9 mouse cellular contexts compared by ENCODE assay signal in genomic region chr13:58031755-58032154, GRCm38 (mm10).
A peak's percentile ranks its signal among the peaks of the same experiment; 100 is the strongest.
DNase-seq lines count a peak whose midpoint lies in the region; ATAC-seq lines count a peak whose summit lies in the region.
"Had no signal": no experiment of that assay in that cellular context is flagged by ENCODE, and none has a peak within 500 bp of the region (broad histone marks: within the 10 kb centered on the region; RNA-seq: fewer than 3 reads in every experiment).

No protein-coding gene starts in this region.

- H3K36me3 ChIP-seq in kidney, embryonic 16.5 days (ENCODE audit: insufficient read depth, low read length) = no peaks in the 10 kb centered on the region; the same call in 1 of the 2 replicates
- no peaks in the 10 kb centered on the region for H3K36me3 ChIP-seq in limb, embryonic 11.5 days (ENCODE audit: control insufficient read depth, insufficient read depth, low read length)
- H3K36me3 ChIP-seq in neural tube, embryonic 11.5 days (ENCODE audit: control insufficient read depth, insufficient read depth, low read length) = no peaks in the 10 kb centered on the region

- no peak for ATAC-seq in kidney, embryonic 16.5 days (ENCODE audit: low FRiP score, low TSS enrichment)
- no peak for ATAC-seq in limb, embryonic 11.5 days (ENCODE audit: insufficient number of reproducible peaks, low FRiP score, low TSS enrichment, low read depth)
- no peak for ATAC-seq in neural tube, embryonic 11.5 days (ENCODE audit: insufficient read depth, low FRiP score, low TSS enrichment)

- H3K27ac ChIP-seq in kidney, embryonic 16.5 days (ENCODE audit: low read length) = no peak overlapping the region
- H3K27ac ChIP-seq in limb, embryonic 11.5 days (replicated peaks; ENCODE audit: low read depth, low read length) = no peak overlapping the region
- H3K27ac ChIP-seq in neural tube, embryonic 11.5 days (ENCODE audit: low read depth, low read length) = no peak overlapping the region
- H3K27ac ChIP-seq: limb, embryonic 12.5 days had no signal

- DNase-seq in kidney, adult 11 months = peak; percentile 46
- DNase-seq in adrenal gland, adult 18-20 months (ENCODE audit: low spot score in 2 of 2) = peak; percentile 72 to 78
- peak; percentile 87 for DNase-seq in embryo, embryonic 10 days (ENCODE audit: low spot score)
- DNase-seq in heart, postnatal 10 days = peak; percentile 73 to 83
- peak; percentile 88 for DNase-seq in limb, embryonic 11.5 days (ENCODE audit: low spot score)
- DNase-seq in neural tube, embryonic 11.5 days (ENCODE audit: low spot score) = peak; percentile 73
- peak; percentile 47 to 80 for DNase-seq in thymus, postnatal 10 days (ENCODE audit: low spot score in 2 of 2)

- 49% methylated on average over 6 of the region's 6 CpGs for WGBS in kidney, embryonic 16.5 days
- WGBS in limb, embryonic 11.5 days = 50% methylated on average over 6 of the region's 6 CpGs
- 56% methylated on average over 6 of the region's 6 CpGs for WGBS in neural tube, embryonic 11.5 days

- H3K4me3 ChIP-seq in kidney, embryonic 16.5 days (ENCODE audit: low read length) = no peak overlapping the region
- H3K4me3 ChIP-seq in limb, embryonic 11.5 days (ENCODE audit: low read depth, low read length) = no peak overlapping the region
- H3K4me3 ChIP-seq in neural tube, embryonic 11.5 days (ENCODE audit: low read depth, low read length) = no peak overlapping the region
- H3K4me3 ChIP-seq: limb, embryonic 12.5 days had no signal

- intact Hi-C loops in heart, postnatal 10 days (cut with DNase I) = loop anchor here (2.0 kb wide), 1 partner anchor 81 kb away; the partner anchor contains the start of gene Klhl3

- H3K9me3 ChIP-seq in kidney, embryonic 16.5 days (ENCODE audit: low read length) = no peaks in the 10 kb centered on the region
- no peaks in the 10 kb centered on the region for H3K9me3 ChIP-seq in limb, embryonic 11.5 days (ENCODE audit: control insufficient read depth, low read length)
- no peaks in the 10 kb centered on the region for H3K9me3 ChIP-seq in neural tube, embryonic 11.5 days (ENCODE audit: control insufficient read depth, low read length)
- H3K9me3 ChIP-seq: limb, embryonic 12.5 days had no signal

- no peak overlapping the region for H3K4me2 ChIP-seq in kidney, embryonic 16.5 days (replicated peaks; ENCODE audit: low read depth, low read length)
- no peak overlapping the region for H3K4me2 ChIP-seq in limb, embryonic 11.5 days (ENCODE audit: low read depth, severe bottlenecking)
- H3K4me2 ChIP-seq in neural tube, embryonic 11.5 days (ENCODE audit: low read depth) = no peak overlapping the region
- H3K4me2 ChIP-seq: limb, embryonic 12.5 days had no signal

- H3K9ac ChIP-seq in kidney, embryonic 16.5 days (replicated peaks; ENCODE audit: low read length) = no peak overlapping the region
- H3K9ac ChIP-seq in limb, embryonic 11.5 days (ENCODE audit: low read length) = no peak overlapping the region
- H3K9ac ChIP-seq in neural tube, embryonic 11.5 days (ENCODE audit: low read length) = no peak overlapping the region
- H3K9ac ChIP-seq: limb, embryonic 12.5 days had no signal

- peaks cover 10% of the 10 kb centered on the region for H3K4me1 ChIP-seq in kidney, embryonic 16.5 days (ENCODE audit: insufficient read depth, low read length)
- H3K4me1 ChIP-seq in limb, embryonic 11.5 days (ENCODE audit: control insufficient read depth, insufficient read depth, low read length) = no peaks in the 10 kb centered on the region
- H3K4me1 ChIP-seq in neural tube, embryonic 11.5 days (ENCODE audit: control insufficient read depth, insufficient read depth, low read length) = no peaks in the 10 kb centered on the region

- no peaks in the 10 kb centered on the region for H3K27me3 ChIP-seq in kidney, embryonic 16.5 days (ENCODE audit: insufficient read depth, low read length)
- no peaks in the 10 kb centered on the region for H3K27me3 ChIP-seq in limb, embryonic 11.5 days (ENCODE audit: control insufficient read depth, insufficient read depth, low read length)
- no peaks in the 10 kb centered on the region for H3K27me3 ChIP-seq in neural tube, embryonic 11.5 days (ENCODE audit: control insufficient read depth, insufficient read depth, low read length)
- H3K27me3 ChIP-seq: limb, embryonic 12.5 days had no signal
